Mouse (Mus musculus) hindbrain, embryonic 15.5 days (tissue): ENCODE data around the gene Csmd2. TPM values are rescaled to one million over a fixed set of nuclear protein-coding genes. Genes with fewer than 3 reads are reported as not detected.

Experiments used
- ATAC-seq: fragments of 200-750 bp; cut with Nextera tagmentation; 2 replicates; pipeline ENCODE4 v1.8.0; 2017; ENCODE audit warnings: low read depth, moderate number of reproducible peaks, moderate TSS enrichment; ENCODE audit not compliant: low FRiP score
- H3K27ac ChIP-seq: fragments of 300-500 bp; sonication (generic); replicated peaks from 2 replicates; pipeline ENCODE4 v1.5.1; 2015; ENCODE audit warnings: mild to moderate bottlenecking, inconsistent platforms
- H3K27me3 ChIP-seq: fragments of 300-500 bp; sonication (generic); 2 replicates; pipeline ENCODE4 v1.6.1; 2015; ENCODE audit warnings: control low read depth, inconsistent platforms
- H3K36me3 ChIP-seq: fragments of 300-500 bp; sonication (generic); 2 replicates; pipeline ENCODE4 v1.6.1; 2015; ENCODE audit warnings: control low read depth, inconsistent platforms
- H3K4me1 ChIP-seq: fragments of 300-500 bp; sonication (generic); replicated peaks from 2 replicates; pipeline ENCODE4 v1.6.1; 2015; ENCODE audit warnings: control low read depth, inconsistent platforms
- H3K4me2 ChIP-seq: fragments of 300-500 bp; sonication (generic); 2 replicates; pipeline ENCODE4 v1.6.1; 2015; ENCODE audit warnings: moderate library complexity, mild to moderate bottlenecking, inconsistent platforms
- H3K4me3 ChIP-seq: fragments of 300-500 bp; sonication (generic); 2 replicates; pipeline ENCODE4 v1.5.1; 2015; ENCODE audit warnings: mild to moderate bottlenecking, inconsistent platforms
- H3K9ac ChIP-seq: fragments of 300-500 bp; sonication (generic); 2 replicates; pipeline ENCODE4 v1.6.1; 2015; ENCODE audit warnings: inconsistent platforms
- H3K9me3 ChIP-seq: fragments of 300-500 bp; sonication (generic); 2 replicates; pipeline ENCODE4 v1.6.1; 2016; ENCODE audit warnings: control low read depth, inconsistent platforms
- WGBS: fragments of 180-500 bp; shearing (Covaris S2); methylation state at CpG from one replicate; pipeline ENCODE4 v1.1.7; 2015; 5-methylcytosine and 5-hydroxymethylcytosine counted together
- polyA plus RNA-seq: library from polyadenylated mRNA; unstranded; fragments of >200 nt; fragmentation: Nextera tagmentation; extraction: Ambion mirVana; gene quantifications from 2 replicates; pipeline ENCODE4 v1.2.1, GENCODE M21; 2015

Csmd2 gene
- polyA plus RNA-seq, result 11.9 and 13.0 TPM in 2 replicates

DNA sequence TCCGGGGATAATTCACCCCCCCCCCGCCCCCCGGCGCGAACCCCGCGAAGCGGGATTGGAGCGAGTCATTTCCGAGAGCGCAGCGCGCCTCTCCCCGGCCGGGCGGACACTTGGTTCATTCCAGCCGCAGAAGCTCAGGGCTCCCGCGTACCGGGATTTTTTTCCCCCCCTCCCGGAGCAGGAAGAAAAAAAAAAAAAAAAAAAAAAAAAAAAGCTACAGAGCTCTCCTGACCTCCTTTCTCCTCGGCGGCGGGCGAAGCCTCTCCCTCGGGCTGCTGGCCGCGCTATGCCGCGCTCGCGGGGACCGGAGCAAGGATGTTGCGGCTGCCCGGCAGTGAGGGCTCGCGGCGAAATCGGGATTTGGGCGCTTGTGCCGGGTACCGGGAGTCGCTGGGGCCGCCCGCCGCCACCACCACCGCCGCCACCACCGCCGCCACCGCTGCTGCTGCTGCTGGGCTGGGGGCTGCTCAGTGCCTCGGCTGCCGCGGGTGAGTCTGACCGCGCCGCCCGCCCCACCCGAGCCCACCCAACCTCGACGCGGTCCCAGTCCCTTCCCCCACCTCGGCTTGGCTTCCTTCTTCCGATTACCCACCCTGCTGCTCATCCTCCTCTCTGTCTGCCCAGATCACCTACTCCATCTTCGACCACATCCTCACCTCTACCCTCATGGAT is at the start of gene Csmd2:
Gene Csmd2 (plus strand): TSS at position 74 of the 672 bp plus-strand sequence.
- Histone ChIP-seq H3K27ac (peak within 1 kb of the TSS; percentile 91), H3K9ac (peak within 1 kb of the TSS; percentile 59), H3K4me1 (peaks cover 48% of the 10 kb centered on the region), H3K4me3 (peak within 1 kb of the TSS; percentile 51), H3K9me3 (no peaks in the 10 kb centered on the region), H3K4me2 (peak within 1 kb of the TSS; percentile 68), H3K36me3 (no peaks in the 10 kb centered on the region), H3K27me3 (no peaks in the 10 kb centered on the region)
- under 1% methylated on average over 47 of the region's 65 CpGs for WGBS
- no peak for ATAC-seq

DNA sequence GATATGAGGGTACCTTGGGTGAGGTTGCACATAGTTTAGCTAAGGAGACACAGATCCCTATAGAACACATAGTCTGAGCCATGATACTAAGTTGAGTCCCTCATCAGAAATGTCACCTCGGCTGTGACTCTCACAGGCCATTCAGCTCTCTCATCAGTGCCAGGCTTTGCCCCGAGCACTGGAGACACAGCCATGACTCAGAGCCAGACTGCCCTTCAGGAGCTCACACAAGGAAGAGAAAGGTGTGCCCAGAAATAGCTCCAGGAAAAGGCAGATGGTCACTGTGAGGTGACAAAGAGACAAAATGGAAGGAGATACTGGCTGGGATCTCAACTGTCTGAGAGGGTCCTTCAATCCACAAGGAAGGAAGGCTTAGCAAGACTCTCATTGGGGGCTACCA is 40.0 kb upstream of the Csmd2 start:
- Histone ChIP-seq H3K27me3 (no peaks in the 10 kb centered on the region), H3K36me3 (no peaks in the 10 kb centered on the region), H3K4me3 (no peak overlapping the region), H3K9me3 (no peaks in the 10 kb centered on the region), H3K9ac (no peak overlapping the region), H3K27ac (no peak overlapping the region), H3K4me1 (no peaks in the 10 kb centered on the region), H3K4me2 (no peak overlapping the region)
- 88% methylated on average over 2 of the region's 2 CpGs for WGBS
- no peak for ATAC-seq

DNA sequence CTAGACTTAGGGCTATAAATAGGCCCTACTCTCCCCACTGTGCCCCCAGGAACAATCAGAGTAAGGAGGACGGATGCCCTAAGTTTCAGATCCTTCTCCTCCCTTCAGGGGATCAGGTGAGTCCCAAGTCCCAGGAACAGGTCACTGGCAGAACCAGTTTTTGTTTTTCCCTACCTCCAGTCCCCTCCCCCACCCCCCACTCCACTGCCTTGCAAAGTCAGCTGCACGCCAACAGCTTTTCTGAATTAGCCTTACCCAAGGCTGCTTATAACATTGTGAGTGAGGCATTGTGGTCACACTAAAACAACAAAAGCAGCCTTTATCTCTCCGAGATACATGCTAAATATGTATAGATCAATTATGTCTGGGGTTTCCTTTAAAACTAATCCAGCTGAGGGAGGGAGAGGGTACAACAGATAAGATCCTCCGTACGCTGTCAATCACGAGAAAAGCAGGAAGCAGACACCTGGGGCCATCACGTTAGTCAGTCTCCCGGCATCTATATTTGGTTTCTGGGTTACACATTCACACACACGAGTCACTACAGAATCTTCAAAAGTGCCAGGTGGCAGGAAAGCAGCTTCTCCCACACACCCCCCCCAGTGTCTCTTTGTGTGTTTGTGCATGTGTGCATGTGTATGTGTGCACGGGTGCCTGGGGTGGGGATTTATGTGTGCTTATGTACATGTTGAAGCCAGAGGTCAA is 34.5 kb upstream of the Csmd2 start:
- 52% methylated on average over 10 of the region's 10 CpGs for WGBS

DNA sequence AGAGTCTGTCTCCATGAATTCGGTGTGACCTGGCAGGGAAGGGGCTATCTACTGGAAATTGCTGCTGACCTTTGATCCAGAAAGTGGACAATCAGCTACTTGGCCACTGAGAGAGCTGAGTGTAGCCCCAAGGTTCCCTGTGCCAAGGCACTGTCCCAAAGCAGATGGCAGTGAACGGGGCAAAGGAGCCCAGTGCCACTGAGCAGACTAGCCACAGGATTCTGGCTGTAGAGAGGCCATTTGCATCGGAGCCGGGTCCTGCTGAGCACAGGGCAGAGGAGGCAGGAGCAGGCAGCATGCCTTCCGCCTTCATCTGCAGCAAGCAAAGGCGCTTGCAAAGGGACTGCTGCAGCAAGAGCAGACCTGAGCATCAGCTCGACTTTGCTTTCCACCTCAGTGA is 18.6 kb upstream of the Csmd2 start:
- Histone ChIP-seq H3K4me3 (no peak overlapping the region), H3K9ac (no peak overlapping the region), H3K4me2 (no peak overlapping the region), H3K27me3 (peaks cover 12% of the 10 kb centered on the region; the same call in 1 of the 2 replicates), H3K27ac (no peak overlapping the region), H3K4me1 (peaks cover 13% of the 10 kb centered on the region), H3K9me3 (no peaks in the 10 kb centered on the region), H3K36me3 (no peaks in the 10 kb centered on the region)
- 20% methylated on average over 7 of the region's 7 CpGs for WGBS
- no peak for ATAC-seq

More for the DNA sequence above, 34.5 kb upstream of the Csmd2 start:
- no peak overlapping the region for H3K9ac ChIP-seq
- H3K4me2 ChIP-seq, result no peak overlapping the region
- no peaks in the 10 kb centered on the region for H3K9me3 ChIP-seq
- H3K27me3 ChIP-seq, result no peaks in the 10 kb centered on the region
- no peak overlapping the region for H3K27ac ChIP-seq
- H3K4me3 ChIP-seq, result no peak overlapping the region
- no peaks in the 10 kb centered on the region for H3K36me3 ChIP-seq
- H3K4me1 ChIP-seq, result no peaks in the 10 kb centered on the region
- no peak for ATAC-seq

DNA sequence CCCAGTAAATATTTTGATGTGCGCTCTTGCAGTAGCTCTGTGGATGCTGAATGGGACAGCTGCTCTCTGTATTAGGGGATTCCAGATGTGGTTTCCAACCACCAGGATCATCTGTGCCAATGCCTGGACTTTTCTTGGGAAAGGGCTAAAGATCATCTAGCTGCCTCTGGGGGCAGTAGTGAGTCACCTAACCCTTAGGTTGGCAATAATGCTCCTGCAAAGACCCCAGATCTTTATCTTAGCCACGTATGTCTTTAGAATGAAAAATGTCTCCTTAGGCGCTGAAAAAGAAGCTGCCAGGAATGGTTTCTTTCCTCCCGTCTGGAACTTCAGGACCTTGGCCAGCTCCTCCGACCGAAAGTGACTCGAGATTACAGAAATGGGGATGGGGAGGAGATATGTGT is 17.6 kb upstream of the Csmd2 start:
- no peak for ATAC-seq
- Histone ChIP-seq H3K36me3 (no peaks in the 10 kb centered on the region), H3K27ac (no peak overlapping the region), H3K9ac (no peak overlapping the region), H3K9me3 (no peaks in the 10 kb centered on the region), H3K27me3 (peaks cover 12% of the 10 kb centered on the region; the same call in 1 of the 2 replicates), H3K4me3 (no peak overlapping the region), H3K4me2 (no peak overlapping the region), H3K4me1 (peaks cover 13% of the 10 kb centered on the region)
- WGBS, result 7% methylated on average over 7 of the region's 7 CpGs

DNA sequence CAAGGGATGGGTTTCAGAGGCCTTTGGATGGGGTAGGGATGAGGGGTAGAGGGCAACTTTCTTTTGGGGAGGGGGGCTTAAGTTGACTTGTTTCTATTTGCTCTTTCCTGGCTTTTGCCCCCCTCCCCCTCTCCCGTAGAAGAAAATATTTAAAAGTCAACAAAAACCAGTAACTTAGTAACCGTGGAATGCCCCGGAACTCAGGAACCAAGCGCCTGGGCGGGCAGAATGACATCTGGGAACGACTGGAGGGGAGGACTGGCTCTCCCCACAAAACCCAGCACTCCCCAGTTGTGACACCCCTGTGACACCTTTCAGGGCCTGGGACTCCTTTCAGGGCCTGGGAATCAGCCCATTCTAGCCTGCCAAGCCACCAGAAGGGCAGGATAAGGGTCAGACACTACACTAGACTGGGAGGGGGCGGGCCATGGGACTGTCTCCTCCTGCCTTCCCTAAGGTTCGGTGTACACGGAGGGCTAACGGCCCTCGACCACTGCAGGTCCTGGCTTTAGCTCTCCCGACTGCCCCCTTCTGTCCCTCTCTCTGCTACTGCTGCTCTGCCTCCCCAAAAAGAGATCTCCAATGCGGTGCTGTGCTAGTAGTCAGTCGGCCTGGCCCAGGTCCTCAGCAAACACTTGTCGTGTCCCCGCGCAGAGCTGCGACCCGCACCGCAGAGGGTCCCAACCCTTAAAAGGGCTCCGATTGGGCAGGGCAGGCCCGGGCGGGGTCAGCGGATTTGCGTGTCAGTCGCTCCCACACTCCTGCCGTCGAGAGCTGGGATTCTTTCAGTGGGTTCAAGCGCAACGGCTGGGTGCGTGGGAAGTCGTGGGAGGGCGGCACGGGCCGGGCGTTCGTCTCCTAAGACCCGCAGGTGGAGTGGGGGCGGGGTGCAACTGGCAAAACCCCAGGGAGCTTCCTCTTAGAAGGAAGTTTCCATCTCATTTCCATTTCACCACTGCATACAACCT is 16.5 kb upstream of the Csmd2 start, which contains the start of gene CK137956:
Gene CK137956 (minus strand): TSS at position 51 of the 968 bp plus-strand sequence.
- 0 out of 2 replicates have a peak within 1 kb of the TSS, but pooled peaks have one; percentile 5 for H3K4me3 ChIP-seq
- ATAC-seq, result peak; percentile 38; the same call in 1 of the 2 replicates
- no peaks in the 10 kb centered on the region for H3K9me3 ChIP-seq
- 7% methylated on average over 39 of the region's 39 CpGs for WGBS
- H3K27me3 ChIP-seq, result peaks cover 12% of the 10 kb centered on the region; the same call in 1 of the 2 replicates
- H3K27ac ChIP-seq, result no peak within 1 kb of the TSS
- H3K9ac ChIP-seq, result no peak within 1 kb of the TSS
- H3K36me3 ChIP-seq, result no peaks in the 10 kb centered on the region
- H3K4me2 ChIP-seq, result peak within 1 kb of the TSS; percentile 20; the same call in 1 of the 2 replicates
- H3K4me1 ChIP-seq, result peaks cover 13% of the 10 kb centered on the region

DNA sequence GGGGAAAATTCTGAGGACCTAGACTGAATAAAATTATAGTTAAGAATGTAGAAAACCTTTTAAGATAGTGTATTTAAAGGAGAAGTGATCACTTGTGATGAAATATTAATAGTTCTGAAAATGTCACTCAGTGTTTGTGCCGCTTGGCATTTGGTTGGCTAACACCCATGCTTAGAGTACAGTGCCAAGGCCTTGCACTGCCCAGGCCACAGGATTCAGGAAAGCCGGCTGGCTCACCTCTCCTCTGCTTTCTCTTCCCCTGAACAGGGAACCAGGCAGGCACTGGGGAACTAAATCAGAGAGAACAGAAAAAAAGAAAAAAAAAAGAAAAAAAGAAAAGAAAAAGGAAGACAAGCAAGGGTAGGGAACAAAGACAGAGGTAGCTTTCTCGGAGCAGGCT is 14.7 kb upstream of the Csmd2 start:
- 85% methylated on average over 3 of the region's 3 CpGs for WGBS

DNA sequence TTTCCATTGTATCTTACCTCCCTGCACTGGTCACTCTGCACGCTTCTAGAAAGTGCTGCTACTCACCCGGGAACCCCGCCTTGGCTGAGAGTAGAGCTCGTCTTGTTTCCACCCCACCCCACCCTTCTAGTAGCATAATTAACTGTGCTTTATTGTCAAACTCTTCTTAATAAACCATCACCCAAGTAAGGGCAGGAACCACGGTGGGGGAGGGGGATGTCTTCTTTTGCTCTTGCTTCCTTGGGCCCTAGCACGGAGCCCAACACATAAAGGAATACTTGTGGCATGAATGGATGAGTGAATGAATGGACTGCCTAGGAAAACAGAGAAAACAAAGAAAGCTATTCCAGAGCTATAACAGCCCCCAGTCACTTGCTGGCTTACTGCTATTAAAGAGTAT is 6.5 kb upstream of the Csmd2 start:
- no peaks in the 10 kb centered on the region for H3K27me3 ChIP-seq
- H3K36me3 ChIP-seq, result no peaks in the 10 kb centered on the region
- no peak overlapping the region for H3K9ac ChIP-seq
- no peak overlapping the region for H3K4me2 ChIP-seq
- H3K4me1 ChIP-seq, result peaks cover 9% of the 10 kb centered on the region
- H3K9me3 ChIP-seq, result no peaks in the 10 kb centered on the region
- ATAC-seq, result no peak
- H3K4me3 ChIP-seq, result no peak overlapping the region
- H3K27ac ChIP-seq, result no peak overlapping the region
- 37% methylated on average over 6 of the region's 6 CpGs for WGBS

More for the DNA sequence above, 14.7 kb upstream of the Csmd2 start:
- H3K4me1 ChIP-seq, result peaks cover 13% of the 10 kb centered on the region
- no peak for ATAC-seq
- H3K9me3 ChIP-seq, result no peaks in the 10 kb centered on the region
- no peak overlapping the region for H3K27ac ChIP-seq
- H3K9ac ChIP-seq, result no peak overlapping the region
- H3K4me2 ChIP-seq, result no peak overlapping the region
- no peak overlapping the region for H3K4me3 ChIP-seq
- H3K27me3 ChIP-seq, result peaks cover 12% of the 10 kb centered on the region; the same call in 1 of the 2 replicates
- no peaks in the 10 kb centered on the region for H3K36me3 ChIP-seq

DNA sequence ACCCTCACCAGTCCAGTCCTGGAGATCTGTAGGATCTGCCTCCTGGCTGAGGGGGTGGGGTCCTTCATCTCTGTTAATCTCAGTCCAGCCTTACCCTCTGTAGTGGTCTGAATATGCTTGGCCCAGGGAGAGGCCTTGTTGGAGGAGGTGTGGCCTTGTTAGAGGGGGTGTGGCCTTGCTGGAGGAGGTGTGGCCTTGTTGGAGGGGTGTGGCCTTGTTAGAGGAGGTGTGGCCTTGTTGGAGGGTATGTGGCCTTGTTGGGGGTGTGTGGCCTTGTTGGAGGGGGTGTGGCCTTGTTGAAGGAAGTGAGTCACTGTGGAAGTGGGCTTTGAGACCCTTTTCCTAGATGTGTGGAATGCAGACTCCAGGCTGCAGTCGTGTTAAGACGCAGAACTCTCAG is 3.2 kb upstream of the Csmd2 start:
- H3K4me1 ChIP-seq, result peaks cover 30% of the 10 kb centered on the region
- H3K9ac ChIP-seq, result no peak overlapping the region
- no peaks in the 10 kb centered on the region for H3K27me3 ChIP-seq
- H3K27ac ChIP-seq, result no peak overlapping the region
- no peaks in the 10 kb centered on the region for H3K36me3 ChIP-seq
- H3K4me3 ChIP-seq, result no peak overlapping the region
- no peak for ATAC-seq
- no peaks in the 10 kb centered on the region for H3K9me3 ChIP-seq
- WGBS, result 91% methylated on average over 2 of the region's 2 CpGs
- no peak overlapping the region for H3K4me2 ChIP-seq

DNA sequence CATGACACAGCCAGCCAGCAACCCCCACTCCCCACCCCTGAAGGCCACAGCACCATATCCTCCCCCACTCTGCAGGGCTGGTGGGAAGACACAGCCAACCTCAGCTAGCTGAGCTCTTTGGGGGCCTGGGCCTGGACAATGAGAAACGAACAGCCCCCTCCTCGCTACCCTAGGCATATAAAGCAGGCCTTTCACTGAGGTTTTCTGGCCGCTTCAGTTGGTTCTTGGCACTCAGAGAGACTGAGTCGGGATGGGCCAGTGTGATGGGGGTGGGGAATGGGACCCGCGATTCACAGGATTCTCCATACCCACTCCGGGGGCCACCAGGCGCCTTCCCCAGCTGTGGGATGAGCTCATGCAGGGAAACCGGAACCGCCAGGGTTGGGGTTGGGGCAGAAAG is 1.8 kb upstream of the Csmd2 start:
- no peaks in the 10 kb centered on the region for H3K9me3 ChIP-seq
- peak overlapping the region; percentile 91 for H3K27ac ChIP-seq
- peak overlapping the region; percentile 59 for H3K9ac ChIP-seq
- peak overlapping the region; percentile 51 for H3K4me3 ChIP-seq
- no peaks in the 10 kb centered on the region for H3K27me3 ChIP-seq
- WGBS, result 8% methylated on average over 10 of the region's 10 CpGs
- peak overlapping the region; percentile 68 for H3K4me2 ChIP-seq
- H3K36me3 ChIP-seq, result no peaks in the 10 kb centered on the region
- H3K4me1 ChIP-seq, result peaks cover 45% of the 10 kb centered on the region
- ATAC-seq, result peak; percentile 83

DNA sequence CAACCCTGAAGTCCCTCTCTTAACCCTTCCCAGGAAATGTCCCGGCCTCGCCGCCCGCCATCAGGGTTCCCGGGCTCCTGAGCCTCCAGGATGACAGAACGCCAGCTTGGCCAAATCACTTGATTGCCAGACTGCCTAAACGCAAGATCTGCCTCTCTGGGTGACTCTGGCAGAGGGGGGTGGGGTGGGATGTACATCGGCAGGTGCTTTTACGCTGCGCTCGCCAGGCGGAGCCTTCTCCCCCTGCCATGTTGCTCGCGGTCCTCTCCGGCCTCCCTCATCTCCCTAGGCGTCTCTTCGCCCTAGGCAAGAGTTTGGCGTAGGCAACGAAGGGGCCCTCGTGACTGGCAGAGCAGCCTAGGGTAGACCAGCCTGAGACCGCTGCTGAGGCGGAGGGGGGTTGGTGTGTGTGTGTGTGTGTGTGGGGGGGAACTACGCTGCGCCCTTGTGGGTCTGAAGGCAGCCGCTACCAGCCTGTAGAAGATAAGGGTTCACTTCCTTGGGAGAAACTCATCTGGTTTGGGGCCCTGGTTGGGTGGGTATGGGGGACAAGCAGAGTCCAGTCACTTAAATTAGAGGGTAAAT is 1.1 kb upstream of the Csmd2 start:
- WGBS, result 3% methylated on average over 25 of the region's 25 CpGs
- Histone ChIP-seq H3K4me2 (peak overlapping the region; percentile 68), H3K27ac (peak overlapping the region; percentile 91), H3K9ac (peak overlapping the region; percentile 59), H3K9me3 (no peaks in the 10 kb centered on the region), H3K4me3 (peak overlapping the region; percentile 51), H3K27me3 (no peaks in the 10 kb centered on the region), H3K4me1 (peaks cover 47% of the 10 kb centered on the region), H3K36me3 (no peaks in the 10 kb centered on the region)
- ATAC-seq, result peak; percentile 28; the same call in 1 of the 2 replicates
